Mouse (Mus musculus) urinary bladder, postnatal 25 days (tissue): ENCODE results near the gene Sh3tc1.

Source experiments
- DNase-seq: peaks from one replicate; pipeline ENCODE4 v3.0.0; 2022; ENCODE audit warnings: low spot score

Gene Sh3tc1

GRCm38 (mm10) chr5:35685079-35685478 lies 54.7 kb downstream of the Sh3tc1 start:
- no peak for DNase-seq

GRCm38 (mm10) chr5:35680958-35681357 lies 58.8 kb downstream of the Sh3tc1 start:
- DNase-seq, result no peak

GRCm38 (mm10) chr5:35679256-35680155 lies 60.3 kb downstream of the Sh3tc1 start, which contains the start of gene Htra3:
Htra3 (minus strand) TSS chr5:35679782.
- DNase-seq, result peak; percentile 48

- no peak for DNase-seq
Measured at GRCm38 (mm10) chr5:35676964-35677363, 62.8 kb downstream of the Sh3tc1 start.

GRCm38 (mm10) chr5:35674081-35674555 lies 65.7 kb downstream of the Sh3tc1 start:
- DNase-seq, result no peak

GRCm38 (mm10) chr5:35673086-35673485 lies 66.7 kb downstream of the Sh3tc1 start:
- DNase-seq, result peak; percentile 76

GRCm38 (mm10) chr5:35672581-35672980 lies 67.2 kb downstream of the Sh3tc1 start:
- DNase-seq, result no peak

- peak; percentile 60 for DNase-seq
Measured at GRCm38 (mm10) chr5:35671474-35671891, 68.3 kb downstream of the Sh3tc1 start.

GRCm38 (mm10) chr5:35670412-35670801 lies 69.4 kb downstream of the Sh3tc1 start:
- DNase-seq, result no peak

GRCm38 (mm10) chr5:35669747-35670411 lies 69.9 kb downstream of the Sh3tc1 start:
- no peak for DNase-seq

- DNase-seq, result no peak
Measured at GRCm38 (mm10) chr5:35666152-35666551, 73.6 kb downstream of the Sh3tc1 start.

GRCm38 (mm10) chr5:35662021-35662545 lies 77.7 kb downstream of the Sh3tc1 start:
- DNase-seq, result no peak

- DNase-seq, result no peak
Measured at GRCm38 (mm10) chr5:35661210-35661609, 78.6 kb downstream of the Sh3tc1 start.

GRCm38 (mm10) chr5:35659503-35659902 lies 80.3 kb downstream of the Sh3tc1 start:
- DNase-seq, result no peak

- no peak for DNase-seq
Measured at GRCm38 (mm10) chr5:35655753-35656485, 83.9 kb downstream of the Sh3tc1 start.

GRCm38 (mm10) chr5:35653743-35654395 lies 85.9 kb downstream of the Sh3tc1 start:
- no peak for DNase-seq

- no peak for DNase-seq
Measured at GRCm38 (mm10) chr5:35652872-35653271, 86.9 kb downstream of the Sh3tc1 start.

- DNase-seq, result no peak
Measured at GRCm38 (mm10) chr5:35652319-35652718, 87.5 kb downstream of the Sh3tc1 start.

GRCm38 (mm10) chr5:35648230-35648629 lies 91.6 kb downstream of the Sh3tc1 start:
- no peak for DNase-seq

GRCm38 (mm10) chr5:35647562-35647961 lies 92.2 kb downstream of the Sh3tc1 start:
- DNase-seq, result no peak
